Mouse (Mus musculus) R1 (cell line): ENCODE data around the gene Vmn1r113.
"Not testable (repeated sequence)": the region's sequence is repeated elsewhere in the genome, so short reads cannot be mapped to it uniquely, and the experiment has no call there.

Source experiments
- DNase-seq: peaks from one replicate; pipeline ENCODE4 v3.0.0-alpha.2; 2018; ENCODE audit warnings: low read depth, low spot score

Vmn1r113 gene

GRCm38 (mm10) chr7:20786985-20787384 lies at the start of gene Vmn1r113:
Gene Vmn1r113, plus strand, starts transcription at chr7:20787285.
- DNase-seq, result not testable (repeated sequence)

DNA sequence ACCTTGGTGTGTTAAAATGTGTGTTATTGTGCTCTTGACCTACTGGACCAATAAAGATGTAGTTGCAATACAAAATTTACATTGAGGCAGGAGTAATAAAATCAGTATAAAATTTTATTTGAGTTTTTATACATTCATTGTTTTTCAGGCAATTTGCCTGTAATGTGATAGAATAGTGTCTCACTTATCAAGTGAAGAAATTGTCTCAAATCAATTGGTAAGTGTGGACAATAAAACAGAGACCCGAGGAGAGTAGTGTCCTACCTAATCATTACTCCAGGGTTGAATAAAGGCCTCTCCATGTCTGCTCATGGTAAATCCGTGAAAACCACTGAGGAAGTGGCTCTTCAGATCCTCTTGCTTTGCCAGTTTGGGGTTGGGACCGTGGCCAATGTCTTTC lies 16.2 kb upstream of the Vmn1r113 start, which contains the start of gene Vmn1r112:
TSS of gene Vmn1r112 (plus strand) at position 301 of the 400 bp plus-strand sequence.
- not testable (repeated sequence) for DNase-seq

DNA sequence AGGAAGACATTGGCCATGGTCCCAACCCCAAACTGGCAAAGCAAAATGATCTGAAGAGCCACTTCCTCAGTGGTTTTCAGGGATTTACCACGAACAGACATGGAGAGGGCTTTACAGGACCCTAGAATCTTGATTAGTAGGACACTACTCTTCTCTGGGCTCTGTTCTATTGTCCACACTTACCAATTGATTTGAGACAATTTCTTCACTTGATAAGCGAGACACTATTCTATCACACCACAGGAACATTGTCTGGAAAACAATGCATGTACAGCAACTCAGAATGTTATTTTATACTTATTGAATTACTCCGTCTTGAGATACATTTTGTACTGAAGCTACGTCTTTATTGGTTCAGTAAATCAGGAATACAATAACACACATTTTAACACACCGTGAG lies 25.0 kb downstream of the Vmn1r113 start, which contains the start of gene Vmn1r114:
TSS of gene Vmn1r114 (minus strand) at position 101 of the 400 bp plus-strand sequence.
- not testable (repeated sequence) for DNase-seq
